25 mouse cellular contexts compared by ENCODE assay signal in genomic region chr17:75236543-75236942, GRCm38 (mm10).
DNase-seq lines count a peak whose midpoint lies in the region; ATAC-seq and TF ChIP-seq lines count a peak whose summit lies in the region.
"Had no signal": no experiment of that assay in that cellular context is flagged by ENCODE, and none has a peak within 500 bp of the region (broad histone marks: within the 10 kb centered on the region; RNA-seq: fewer than 3 reads in every experiment).

No protein-coding gene starts in this region.

- H3K9ac ChIP-seq in kidney, embryonic 15.5 days, result no peak overlapping the region
- no peak overlapping the region for H3K9ac ChIP-seq in kidney, embryonic 16.5 days (replicated peaks; ENCODE audit: low read length)
- H3K9ac ChIP-seq in lung, postnatal 0 days (replicated peaks; ENCODE audit: low read depth), result no peak overlapping the region
- H3K9ac ChIP-seq: embryonic facial prominence, embryonic 13.5 days; forebrain, embryonic 13.5 days; hindbrain, embryonic 12.5 days; hindbrain, embryonic 15.5 days had no signal

- no peaks in the 10 kb centered on the region for H3K36me3 ChIP-seq in kidney, embryonic 15.5 days
- 0 out of 2 replicates have a peak, but pooled peaks cover 4% of the 10 kb centered on the region for H3K36me3 ChIP-seq in kidney, embryonic 16.5 days (ENCODE audit: insufficient read depth, low read length)
- H3K36me3 ChIP-seq in lung, postnatal 0 days (ENCODE audit: insufficient read depth, low read length), result no peaks in the 10 kb centered on the region
- H3K36me3 ChIP-seq: embryonic facial prominence, embryonic 10.5 days; embryonic facial prominence, embryonic 13.5 days; forebrain, embryonic 10.5 days; hindbrain, embryonic 12.5 days; hindbrain, embryonic 15.5 days had no signal

- no peaks in the 10 kb centered on the region for H3K9me3 ChIP-seq in kidney, embryonic 15.5 days (replicated peaks)
- no peaks in the 10 kb centered on the region for H3K9me3 ChIP-seq in kidney, embryonic 16.5 days (ENCODE audit: low read length)
- H3K9me3 ChIP-seq in lung, postnatal 0 days (ENCODE audit: low read length), result no peaks in the 10 kb centered on the region
- H3K9me3 ChIP-seq: embryonic facial prominence, embryonic 10.5 days; embryonic facial prominence, embryonic 13.5 days; forebrain, embryonic 10.5 days; forebrain, embryonic 13.5 days; hindbrain, embryonic 12.5 days; hindbrain, embryonic 15.5 days had no signal

- H3K4me3 ChIP-seq in kidney, embryonic 15.5 days (replicated peaks), result no peak overlapping the region
- no peak overlapping the region for H3K4me3 ChIP-seq in kidney, embryonic 16.5 days (ENCODE audit: low read length)
- no peak overlapping the region for H3K4me3 ChIP-seq in left cerebral cortex, adult 2 months
- no peak overlapping the region for H3K4me3 ChIP-seq in lung, postnatal 0 days (ENCODE audit: low read depth, low read length)
- H3K4me3 ChIP-seq: embryonic facial prominence, embryonic 10.5 days; embryonic facial prominence, embryonic 13.5 days; forebrain, embryonic 10.5 days; forebrain, embryonic 13.5 days; gastrocnemius, adult 2 months; hindbrain, embryonic 12.5 days; hindbrain, embryonic 15.5 days had no signal

- no peak for TF ChIP-seq CTCF in left cerebral cortex, adult 2 months (IDR thresholded peaks at IDR 0.05)
- no peak for TF ChIP-seq CTCF in lung, postnatal 0 days (IDR thresholded peaks at IDR 0.05)

- no peaks in the 10 kb centered on the region for H3K27me3 ChIP-seq in kidney, embryonic 15.5 days
- no peaks in the 10 kb centered on the region for H3K27me3 ChIP-seq in kidney, embryonic 16.5 days (ENCODE audit: insufficient read depth, low read length)
- no peaks in the 10 kb centered on the region for H3K27me3 ChIP-seq in lung, postnatal 0 days (replicated peaks; ENCODE audit: insufficient read depth, low read length)
- H3K27me3 ChIP-seq: embryonic facial prominence, embryonic 13.5 days; forebrain, embryonic 13.5 days; hindbrain, embryonic 12.5 days; hindbrain, embryonic 15.5 days had no signal

- TF ChIP-seq EP300 in lung, postnatal 0 days (IDR thresholded peaks at IDR 0.05), result no peak

- DNase-seq in left cerebral cortex, adult 2 months (ENCODE audit: extremely low spot score in 1 of 2, low spot score in 2 of 2), result no peak
- no peak for DNase-seq in left cerebral cortex, adult 8-10 months (ENCODE audit: low spot score in 2 of 2)
- peak; percentile 54 for DNase-seq in lung, postnatal 0 days (ENCODE audit: low spot score)
- no peak for DNase-seq in lung, postnatal 4 days
- DNase-seq in telencephalon, adult 2 months (ENCODE audit: low read depth, low spot score), result peak; percentile 47
- DNase-seq in right cerebral cortex, postnatal 10 days (ENCODE audit: low spot score in 2 of 2), result no peak
- DNase-seq: adrenal gland, adult 2 months; adrenal gland, postnatal 14 days; cerebellum, adult 11-12 months; cerebellum, adult 8-10 months; cerebellum, postnatal 10 days; cerebellum, postnatal 36 days; embryo, embryonic 11 days; gastrocnemius, adult 2 months; gastrocnemius, postnatal 14 days had no signal

- H3K4me1 ChIP-seq in kidney, embryonic 15.5 days, result peaks cover 3% of the 10 kb centered on the region; the same call in 1 of the 2 replicates
- H3K4me1 ChIP-seq in kidney, embryonic 16.5 days (ENCODE audit: insufficient read depth, low read length), result peaks cover 9% of the 10 kb centered on the region; the same call in 1 of the 2 replicates
- 0 out of 2 replicates have a peak, but pooled peaks cover 2% of the 10 kb centered on the region for H3K4me1 ChIP-seq in lung, postnatal 0 days (ENCODE audit: insufficient read depth, low read depth, low read length)
- H3K4me1 ChIP-seq: embryonic facial prominence, embryonic 10.5 days; forebrain, embryonic 13.5 days; hindbrain, embryonic 12.5 days; hindbrain, embryonic 15.5 days had no signal

- 86% methylated on average over 2 of the region's 2 CpGs for WGBS in kidney, embryonic 15.5 days
- 76% methylated on average over 2 of the region's 2 CpGs for WGBS in kidney, embryonic 16.5 days
- 66% methylated on average over 2 of the region's 2 CpGs for whole genome bisulfite sequencing in lung, postnatal 0 days

- intact Hi-C loops in left cerebral cortex, adult 2 months (cut with DNase I), result no loop called here

- H3K27ac ChIP-seq in kidney, embryonic 15.5 days, result peak overlapping the region; percentile 14; the same call in 1 of the 2 replicates
- no peak overlapping the region for H3K27ac ChIP-seq in kidney, embryonic 16.5 days (ENCODE audit: low read length)
- peak overlapping the region; percentile 38; the same call in 1 of the 2 replicates for H3K27ac ChIP-seq in left cerebral cortex, adult 2 months
- H3K27ac ChIP-seq in lung, postnatal 0 days (ENCODE audit: low read length), result no peak overlapping the region
- H3K27ac ChIP-seq: embryonic facial prominence, embryonic 10.5 days; embryonic facial prominence, embryonic 13.5 days; forebrain, embryonic 10.5 days; forebrain, embryonic 13.5 days; gastrocnemius, adult 2 months; hindbrain, embryonic 12.5 days; hindbrain, embryonic 15.5 days had no signal

- ATAC-seq in kidney, embryonic 15.5 days (replicated peaks; ENCODE audit: low FRiP score), result no peak
- no peak for ATAC-seq in kidney, embryonic 16.5 days (ENCODE audit: low FRiP score, low TSS enrichment)
- ATAC-seq in lung, postnatal 0 days, result peak; percentile 40; the same call in 1 of the 2 replicates
- ATAC-seq: forebrain, embryonic 13.5 days; forebrain, embryonic 16.5 days had no signal

- H3K4me2 ChIP-seq in kidney, embryonic 15.5 days, result no peak overlapping the region
- no peak overlapping the region for H3K4me2 ChIP-seq in kidney, embryonic 16.5 days (replicated peaks; ENCODE audit: low read depth, low read length)
- no peak overlapping the region for H3K4me2 ChIP-seq in lung, postnatal 0 days (replicated peaks; ENCODE audit: low read depth, low read length)
- H3K4me2 ChIP-seq: embryonic facial prominence, embryonic 13.5 days; forebrain, embryonic 13.5 days; heart, embryonic 11.5 days; hindbrain, embryonic 12.5 days; hindbrain, embryonic 15.5 days had no signal

Comparison
In these comparisons a context has a peak if more than half of its experiments do, and no peak if none do; other contexts are left out.
1. H3K27ac ChIP-seq: peak in kidney, embryonic 15.5 days (single experiment) and left cerebral cortex, adult 2 months (single experiment); none in kidney, embryonic 16.5 days (single experiment) and lung, postnatal 0 days (single experiment).
2. DNase-seq: peak in lung, postnatal 0 days (single experiment) and telencephalon, adult 2 months (single experiment); none in left cerebral cortex, adult 2 months (0 of 2), left cerebral cortex, adult 8-10 months (0 of 2), lung, postnatal 4 days (0 of 2) and right cerebral cortex, postnatal 10 days (0 of 2).